Mouse (Mus musculus): ENCODE data around the gene Avl9.

GRCm38 (mm10) chr6:56787668-56788067, 73.0 kb downstream of the Avl9 start:
- TF ChIP-seq CTCF (IDR thresholded peaks at IDR 0.05; ENCODE audit: extremely low read depth, insufficient read length, insufficient replicate concordance, low read depth, low read length) (no peak), POLR2A (IDR thresholded peaks at IDR 0.05; ENCODE audit: low read depth, low read length) (no peak)

Measured in small intestine, adult 2 months (tissue).